Mouse (Mus musculus) CH12.LX (cell line): ENCODE results near the gene Hist1h2ag. TPM values are rescaled to one million over a fixed set of nuclear protein-coding genes. Genes with fewer than 3 reads are reported as not detected.

Experiments
- DNase-seq: peaks from one replicate; pipeline ENCODE4 v3.0.0-alpha.2; 2013; ENCODE audit errors: extremely low read depth
- H3K27ac ChIP-seq: 2 replicates; pipeline ENCODE4 v1.5.1; 2012; ENCODE audit warnings: low read depth, mild to moderate bottlenecking, control low read depth, moderate library complexity; ENCODE audit not compliant: insufficient read depth
- H3K27me3 ChIP-seq: replicated peaks from 2 replicates; pipeline ENCODE3; 2012; ENCODE audit warnings: inconsistent platforms
- H3K36me3 ChIP-seq, 2 experiments: replicated peaks in 1 of 2; 2 replicates each; pipeline versions ENCODE3 to v1.6.1; 2012; ENCODE audit warnings: inconsistent platforms in 1 of 2, low read length in 1 of 2, mild to moderate bottlenecking in 1 of 2, mixed read lengths in 1 of 2, moderate library complexity in 1 of 2; ENCODE audit not compliant: control insufficient read depth in 1 of 2, insufficient read depth in 1 of 2
- H3K4me1 ChIP-seq, 2 experiments: 2 replicates each; pipeline ENCODE4 v1.6.1; 2012; ENCODE audit warnings: inconsistent platforms in 1 of 2, moderate library complexity in 1 of 2; ENCODE audit not compliant: insufficient read depth in 2 of 2, control insufficient read depth in 1 of 2
- H3K4me2 ChIP-seq: 2 replicates; pipeline ENCODE4 v1.6.1; 2012; ENCODE audit warnings: low read depth, mild to moderate bottlenecking, control low read depth; ENCODE audit not compliant: poor library complexity, insufficient read depth, severe bottlenecking
- H3K4me3 ChIP-seq, 3 experiments: fragments of 150-350 bp in 1 of 3; sonication (generic) in 1 of 3; replicated peaks in 1 of 3; 2 replicates each; pipeline versions ENCODE3 to v1.5.1; 2011 to 2012; ENCODE audit warnings: low read depth in 2 of 3, low read length in 2 of 3, mild to moderate bottlenecking in 2 of 3, moderate library complexity in 2 of 3, control low read depth in 1 of 3, improper control_type of control experiment in 1 of 3, inconsistent platforms in 1 of 3, mixed read lengths in 1 of 3; ENCODE audit not compliant: poor library complexity in 1 of 3
- H3K79me2 ChIP-seq: replicated peaks from 2 replicates; pipeline ENCODE4 v1.6.1; 2012; ENCODE audit warnings: mild to moderate bottlenecking, moderate library complexity; ENCODE audit not compliant: control insufficient read depth, poor library complexity, insufficient read depth, severe bottlenecking; ENCODE audit errors: extremely low read depth
- H3K9ac ChIP-seq: 2 replicates; pipeline ENCODE4 v1.6.1; 2012; ENCODE audit warnings: low read depth, mild to moderate bottlenecking, control low read depth, moderate library complexity; ENCODE audit not compliant: insufficient read depth
- H3K9me3 ChIP-seq: replicated peaks from 2 replicates; pipeline ENCODE3; 2012; ENCODE audit warnings: low read length, inconsistent platforms, mixed read lengths
- BHLHE40 ChIP-seq: IDR thresholded peaks from 2 replicates; pipeline ENCODE4 v1.6.1; 2011; ENCODE audit warnings: mild to moderate bottlenecking, low read depth, low read length, improper control_type of control experiment
- CHD1 ChIP-seq: IDR thresholded peaks from 2 replicates; pipeline ENCODE4 v1.6.1; 2012; ENCODE audit warnings: low read depth, low read length, improper control_type of control experiment, inconsistent platforms
- CHD2 ChIP-seq: IDR thresholded peaks from 2 replicates; pipeline ENCODE4 v1.6.1; 2011; ENCODE audit warnings: low read length, improper control_type of control experiment
- CTCF ChIP-seq, 2 experiments: IDR thresholded peaks in 1 of 2; conservative IDR thresholded peaks in 1 of 2; 2 replicates each; pipeline ENCODE4 v1.5.1; 2011 to 2012; ENCODE audit warnings: low read depth in 2 of 2, low read length in 2 of 2, improper control_type of control experiment in 1 of 2, inconsistent platforms in 1 of 2, mild to moderate bottlenecking in 1 of 2, moderate library complexity in 1 of 2
- EP300 ChIP-seq: IDR thresholded peaks from 2 replicates; pipeline ENCODE4 v1.6.1; 2011; ENCODE audit warnings: low read length, improper control_type of control experiment
- HCFC1 ChIP-seq: IDR thresholded peaks from 2 replicates; pipeline ENCODE4 v1.6.1; 2012; ENCODE audit warnings: low read depth, mild to moderate bottlenecking, inconsistent platforms, low read length, improper control_type of control experiment
- JUN ChIP-seq: IDR thresholded peaks from 2 replicates; pipeline ENCODE4 v1.6.1; 2011; ENCODE audit warnings: low read depth, mild to moderate bottlenecking, low read length, improper control_type of control experiment, moderate library complexity; ENCODE audit not compliant: insufficient read depth
- JUND ChIP-seq: conservative IDR thresholded peaks from 2 replicates; pipeline ENCODE4 v1.6.1; 2011; ENCODE audit warnings: low read depth, low read length, improper control_type of control experiment
- MAZ ChIP-seq: IDR thresholded peaks from 2 replicates; pipeline ENCODE4 v1.6.1; 2012; ENCODE audit warnings: low read depth, mild to moderate bottlenecking, inconsistent platforms, low read length, improper control_type of control experiment, moderate library complexity
- NRF1 ChIP-seq: IDR thresholded peaks from 2 replicates; pipeline ENCODE4 v1.6.1; 2014; ENCODE audit warnings: low read depth, mild to moderate bottlenecking, inconsistent platforms, low read length, improper control_type of control experiment, moderate library complexity
- POLR2A ChIP-seq: IDR thresholded peaks from 2 replicates; pipeline ENCODE4 v1.6.1; 2011; ENCODE audit warnings: low read depth, mild to moderate bottlenecking, improper control_type of control experiment, low read length
- RAD21 ChIP-seq: IDR thresholded peaks from 2 replicates; pipeline ENCODE4 v1.6.1; 2011; ENCODE audit warnings: low read depth, mild to moderate bottlenecking, low read length, improper control_type of control experiment, moderate library complexity
- RCOR1 ChIP-seq: conservative IDR thresholded peaks from 2 replicates; pipeline ENCODE4 v1.6.1; 2012; ENCODE audit warnings: low read depth, mild to moderate bottlenecking, inconsistent platforms, low read length, improper control_type of control experiment
- SIN3A ChIP-seq: IDR thresholded peaks from 2 replicates; pipeline ENCODE4 v1.6.1; 2012; ENCODE audit warnings: low read length, improper control_type of control experiment, inconsistent platforms
- UBTF ChIP-seq: IDR thresholded peaks from 2 replicates; pipeline ENCODE4 v1.6.1; 2012; ENCODE audit warnings: low read depth, mild to moderate bottlenecking, inconsistent platforms, low read length, improper control_type of control experiment, moderate library complexity
- USF1 ChIP-seq: IDR thresholded peaks from 2 replicates; pipeline ENCODE4 v1.6.1; 2014; ENCODE audit warnings: low read depth, mild to moderate bottlenecking, inconsistent platforms, low read length, improper control_type of control experiment
- ZC3H11A ChIP-seq: IDR thresholded peaks from 2 replicates; pipeline ENCODE4 v1.6.1; 2012; ENCODE audit warnings: low read depth, mild to moderate bottlenecking, inconsistent platforms, low read length, improper control_type of control experiment
- ZMIZ1 ChIP-seq: IDR thresholded peaks from 2 replicates; pipeline ENCODE4 v1.6.1; 2012; ENCODE audit warnings: low read depth, mild to moderate bottlenecking, inconsistent platforms, low read length, improper control_type of control experiment
- ZNF384 ChIP-seq: IDR thresholded peaks from 2 replicates; pipeline ENCODE4 v1.6.1; 2012; ENCODE audit warnings: low read depth, low read length, improper control_type of control experiment, inconsistent platforms
- dilution Hi-C: fragments of 300-500 bp; cut with MboI; formaldehyde crosslinking; loops from 2 replicates; pipeline ENCODE4 v1.14.3; 2020; ENCODE audit warnings: low sequenced_read_pairs; ENCODE audit not compliant: extremely low pct_unique_long_range_greater_than_20kb, extremely low pct_ligation_motif_present
- in situ Hi-C: fragments of 300-500 bp; cut with MboI; formaldehyde crosslinking; loops from 3 replicates; pipeline ENCODE4 v1.14.3; 2019; ENCODE audit warnings: low sequenced_read_pairs, low pct_ligation_motif_present, low pct_unique_long_range_greater_than_20kb, mixed read lengths
- polyA plus RNA-seq: library from polyadenylated mRNA; unstranded; fragments of >175 nt; gene quantifications from 2 replicates; pipeline ENCODE4 v1.2.1, GENCODE M21; 2012; ENCODE audit warnings: low read depth; ENCODE audit not compliant: insufficient read length
- total RNA-seq, 2 experiments: library from RNA; depleted of rRNA; stranded (reverse); fragments of 300-350 nt in 1 of 2; fragments of >200 nt in 1 of 2; gene quantifications; 2 replicates each; pipeline ENCODE4 v1.2.3; 2012 to 2014

Hist1h2ag gene
- total and polyA plus RNA-seq, 3 experiments: 7.3 to 576 (median 22.0) TPM

DNA sequence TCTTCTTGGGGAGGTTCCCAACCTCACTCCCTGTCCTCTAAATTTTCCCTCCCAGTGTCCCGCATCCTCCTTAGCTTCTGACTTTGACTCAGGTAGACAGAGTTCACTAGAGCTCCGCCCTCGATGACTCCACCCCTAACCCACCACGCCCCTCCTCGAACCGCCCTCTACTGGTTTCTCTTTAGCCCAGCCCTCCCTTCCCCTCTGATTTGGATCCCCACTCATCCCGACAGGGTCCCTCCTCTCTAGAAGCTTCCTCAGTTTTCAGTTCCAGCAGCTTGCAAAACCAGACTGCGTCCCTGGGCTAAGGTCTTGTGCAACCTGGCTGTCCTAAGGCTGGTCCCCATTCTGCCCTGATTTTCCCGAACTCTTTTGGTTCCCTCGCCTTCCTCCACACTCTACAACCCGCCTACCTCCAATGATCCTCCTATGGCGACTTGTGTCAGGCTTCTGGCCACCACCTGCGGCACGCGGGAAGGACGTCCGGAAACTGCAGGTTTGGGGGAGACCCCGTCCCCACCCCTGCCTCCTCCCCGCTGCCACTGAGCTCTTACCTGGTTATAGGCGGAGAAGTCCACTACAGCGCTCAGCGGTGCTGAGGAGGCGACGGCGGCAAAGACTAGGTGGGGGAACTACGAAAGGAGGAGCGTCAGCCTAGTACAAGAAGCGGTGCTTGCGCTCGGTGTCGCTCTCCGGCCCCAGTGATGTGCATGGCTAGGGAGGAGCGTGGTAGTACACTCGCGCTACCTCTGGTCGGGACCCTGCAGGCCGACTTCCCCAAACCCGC, 36.2 kb downstream of the Hist1h2ag start:
- Histone ChIP-seq H3K9me3 (no peaks in the 10 kb centered on the region), H3K4me3 (peak overlapping the region; percentile 59 to 74 (median 60)), H3K9ac (peak overlapping the region; percentile 33), H3K4me2 (peak overlapping the region; percentile 84), H3K36me3 (no peaks in the 10 kb centered on the region), H3K4me1 (peaks cover 3 to 28% of the 10 kb centered on the region in 2 experiments), H3K79me2 (no peaks in the 10 kb centered on the region), H3K27me3 (peaks cover 79% of the 10 kb centered on the region), H3K27ac (no peak overlapping the region)
- in situ Hi-C loops (loop anchor here (25.0 kb wide), 1 partner anchor 594 kb away; the partner anchor contains the start of gene Zkscan3), dilution Hi-C loops (no loop called here)
- DNase-seq: peak; percentile 72
- TF ChIP-seq USF1 (no peak), CTCF (conservative IDR thresholded peaks at IDR 0.05 in 1 of 2, IDR thresholded peaks at IDR 0.05 in 1 of 2; ENCODE audit: low read depth in 2 of 2, low read length in 2 of 2) (peak in 1 of 2 experiments; percentile 17; a peak in 1 of 4 replicates)

DNA sequence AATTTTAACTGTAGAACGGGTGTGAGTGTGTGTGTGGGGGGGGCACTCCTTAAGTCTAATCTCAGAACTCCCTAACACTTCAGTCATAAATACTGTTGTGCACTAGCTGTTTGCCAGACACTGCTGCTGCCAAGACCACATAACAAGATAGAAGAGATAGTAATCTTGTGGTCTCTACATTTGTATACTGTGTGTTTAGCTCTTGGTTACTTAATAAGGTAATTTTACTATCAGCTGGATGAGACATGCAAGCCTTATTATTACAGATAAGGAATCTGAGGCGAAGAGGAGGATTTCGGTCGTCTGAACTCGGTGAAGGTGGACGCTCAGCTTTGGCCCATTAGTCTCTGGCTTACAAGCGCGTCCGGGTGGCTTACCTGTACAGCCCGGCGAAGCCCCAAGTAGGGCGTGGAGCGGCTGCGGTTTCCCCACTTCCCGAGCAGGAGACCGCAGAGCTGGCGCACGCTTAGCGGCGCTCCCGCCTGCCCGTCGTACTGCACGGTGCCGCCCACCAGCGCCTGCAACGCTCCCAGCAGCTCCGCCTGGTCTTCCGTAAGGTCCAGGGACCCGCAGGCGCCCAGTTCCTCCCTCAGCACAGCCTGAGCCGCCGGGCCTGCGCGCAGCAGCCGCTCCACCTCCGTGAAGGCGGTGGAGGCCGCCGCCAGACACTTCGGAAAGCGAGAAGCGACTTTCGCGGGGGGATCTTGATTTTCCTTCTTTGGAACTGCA, 37.0 kb downstream of the Hist1h2ag start:
- dilution Hi-C loops: no loop called here
- Histone ChIP-seq H3K4me3 (peak overlapping the region; percentile 59 to 74 (median 60)), H3K9ac (peak overlapping the region; percentile 33), H3K79me2 (no peaks in the 10 kb centered on the region), H3K4me1 (peaks cover 6 to 35% of the 10 kb centered on the region in 2 experiments)
- in situ Hi-C loops: loop anchor here (25.0 kb wide), 1 partner anchor 593 kb away; the partner anchor contains the start of gene Zkscan3
- no peak for TF ChIP-seq RAD21
- peak; percentile 73; the same call in 1 of the 2 replicates for TF ChIP-seq UBTF
- peak; percentile 62 for TF ChIP-seq NRF1
- no peak for TF ChIP-seq ZNF384
- TF ChIP-seq BHLHE40: peak; percentile 52
- TF ChIP-seq JUND: no peak
- TF ChIP-seq, all 38 proteins: peak for 3
- H3K27me3 ChIP-seq: peaks cover 78% of the 10 kb centered on the region
- no peaks in the 10 kb centered on the region for H3K36me3 ChIP-seq
- no peaks in the 10 kb centered on the region for H3K9me3 ChIP-seq
- no peak for DNase-seq
- peak overlapping the region; percentile 84 for H3K4me2 ChIP-seq
- H3K27ac ChIP-seq: no peak overlapping the region

DNA sequence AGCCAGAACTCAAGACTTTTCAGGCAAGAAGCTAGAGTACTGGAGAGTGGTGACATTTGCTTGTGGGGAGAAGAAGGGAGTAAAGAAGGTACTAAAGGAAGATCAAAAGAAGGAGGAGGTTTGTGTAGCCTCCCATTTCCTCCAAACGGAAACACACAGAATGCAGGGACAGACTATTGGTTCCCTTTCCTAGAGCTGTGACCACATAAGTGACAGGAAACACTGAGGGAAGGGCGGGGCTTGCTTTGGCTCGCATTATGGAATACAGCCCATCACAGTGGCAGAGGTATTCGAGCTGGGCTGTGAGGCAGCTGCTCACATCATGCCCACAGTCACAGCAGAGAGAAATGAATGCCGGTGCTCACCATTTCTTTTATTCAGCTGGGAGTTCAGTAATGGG, 40.9 kb downstream of the Hist1h2ag start:
- peaks cover 9 to 38% of the 10 kb centered on the region in 2 experiments for H3K4me1 ChIP-seq
- H3K27me3 ChIP-seq: peaks cover 68% of the 10 kb centered on the region
- dilution Hi-C loops (no loop called here), in situ Hi-C loops (loop anchor here (25.0 kb wide), 1 partner anchor 590 kb away; the partner anchor contains the start of gene Zkscan3)
- H3K27ac ChIP-seq: no peak overlapping the region
- no peaks in the 10 kb centered on the region for H3K79me2 ChIP-seq
- TF ChIP-seq MAZ (no peak), RAD21 (no peak), POLR2A (no peak), SIN3A (no peak), ZC3H11A (no peak), CHD2 (no peak), JUN (no peak), HCFC1 (no peak), JUND (no peak), CHD1 (no peak), RCOR1 (no peak), EP300 (no peak), ZMIZ1 (no peak)
- 0 out of 2 replicates have a peak overlapping the region, but pooled peaks have one; percentile 30 for H3K4me2 ChIP-seq
- no peak for DNase-seq
- no peak overlapping the region for H3K4me3 ChIP-seq
- no peaks in the 10 kb centered on the region for H3K9me3 ChIP-seq
- H3K36me3 ChIP-seq: no peaks in the 10 kb centered on the region
- no peak overlapping the region for H3K9ac ChIP-seq
